Mouse (Mus musculus) testis, adult 2 months (tissue): ENCODE data around the gene Ppara. TPM values are rescaled to one million over a fixed set of nuclear protein-coding genes. Genes with fewer than 3 reads are reported as not detected.
A peak's percentile ranks its signal among the peaks of the same experiment; 100 is the strongest.

Experiments
- H3K27ac ChIP-seq: fragments of 200-500 bp; 2 replicates; pipeline ENCODE4 v1.5.1; 2012; ENCODE audit warnings: low read depth, low read length; ENCODE audit not compliant: control insufficient read depth, insufficient read depth
- H3K27me3 ChIP-seq: fragments of 200-500 bp; 2 replicates; pipeline ENCODE4 v1.6.1; 2012; ENCODE audit warnings: mild to moderate bottlenecking, low read length, moderate library complexity; ENCODE audit not compliant: control insufficient read depth, insufficient read depth
- H3K36me3 ChIP-seq: fragments of 200-500 bp; 2 replicates; pipeline ENCODE4 v1.6.1; 2012; ENCODE audit warnings: mild to moderate bottlenecking, low read length; ENCODE audit not compliant: control insufficient read depth, insufficient read depth
- H3K4me1 ChIP-seq: fragments of 200-500 bp; 2 replicates; pipeline ENCODE4 v1.6.1; 2012; ENCODE audit warnings: low read length; ENCODE audit not compliant: control insufficient read depth, insufficient read depth
- H3K4me3 ChIP-seq: fragments of 200-500 bp; 2 replicates; pipeline ENCODE4 v1.5.1; 2012; ENCODE audit warnings: low read depth, mild to moderate bottlenecking, low read length, moderate library complexity, mixed read lengths; ENCODE audit not compliant: control insufficient read depth
- CTCF ChIP-seq: fragments of 200-500 bp; IDR thresholded peaks from 2 replicates; pipeline ENCODE4 v1.5.1; 2012; ENCODE audit warnings: low read depth, mild to moderate bottlenecking, inconsistent platforms, low read length, moderate library complexity; ENCODE audit not compliant: control insufficient read depth, insufficient read depth, insufficient replicate concordance
- POLR2A ChIP-seq: fragments of 200-500 bp; IDR thresholded peaks from 2 replicates; pipeline ENCODE4 v1.6.1; 2012; ENCODE audit warnings: low read depth, mild to moderate bottlenecking, inconsistent platforms, low read length, moderate library complexity; ENCODE audit not compliant: control insufficient read depth
- polyA plus RNA-seq: library from polyadenylated mRNA; depleted of rRNA; stranded (reverse); fragments of >200 nt; gene quantifications from 2 replicates; pipeline ENCODE4 v1.2.3, GENCODE M21; 2012

Gene Ppara
- polyA plus RNA-seq, 1 experiment: 0.63 TPM

GRCm38 (mm10) chr15:85749141-85749540, 14.4 kb downstream of the Ppara start:
- TF ChIP-seq CTCF (no peak), POLR2A (no peak)
- no peaks in the 10 kb centered on the region for H3K27me3 ChIP-seq
- H3K36me3 ChIP-seq: no peaks in the 10 kb centered on the region
- H3K4me1 ChIP-seq: no peaks in the 10 kb centered on the region
- no peak overlapping the region for H3K27ac ChIP-seq
- H3K4me3 ChIP-seq: no peak overlapping the region

GRCm38 (mm10) chr15:85750115-85750514, 15.3 kb downstream of the Ppara start:
- TF ChIP-seq CTCF (no peak), POLR2A (no peak)
- no peaks in the 10 kb centered on the region for H3K4me1 ChIP-seq
- H3K27me3 ChIP-seq: no peaks in the 10 kb centered on the region
- no peak overlapping the region for H3K4me3 ChIP-seq
- no peak overlapping the region for H3K27ac ChIP-seq
- no peaks in the 10 kb centered on the region for H3K36me3 ChIP-seq

GRCm38 (mm10) chr15:85752655-85753054, 17.9 kb downstream of the Ppara start:
- no peak for TF ChIP-seq POLR2A
- TF ChIP-seq CTCF: no peak
- Histone ChIP-seq H3K27me3 (no peaks in the 10 kb centered on the region), H3K36me3 (no peaks in the 10 kb centered on the region), H3K4me3 (no peak overlapping the region), H3K27ac (no peak overlapping the region), H3K4me1 (no peaks in the 10 kb centered on the region)

GRCm38 (mm10) chr15:85754033-85754650, 19.4 kb downstream of the Ppara start:
- H3K27ac ChIP-seq: no peak overlapping the region
- no peaks in the 10 kb centered on the region for H3K36me3 ChIP-seq
- no peaks in the 10 kb centered on the region for H3K27me3 ChIP-seq
- H3K4me3 ChIP-seq: no peak overlapping the region
- H3K4me1 ChIP-seq: no peaks in the 10 kb centered on the region
- no peak for TF ChIP-seq POLR2A
- TF ChIP-seq CTCF: no peak

- Histone ChIP-seq H3K4me1 (no peaks in the 10 kb centered on the region), H3K27ac (no peak overlapping the region), H3K36me3 (no peaks in the 10 kb centered on the region), H3K4me3 (no peak overlapping the region), H3K27me3 (no peaks in the 10 kb centered on the region)
- no peak for TF ChIP-seq CTCF
- TF ChIP-seq POLR2A: no peak
These were observed 20.4 kb downstream of the Ppara start for GRCm38 (mm10) chr15:85755214-85755613.

GRCm38 (mm10) chr15:85756611-85757010, 21.8 kb downstream of the Ppara start:
- no peak for TF ChIP-seq CTCF
- Histone ChIP-seq H3K4me1 (no peaks in the 10 kb centered on the region), H3K27me3 (no peaks in the 10 kb centered on the region), H3K27ac (no peak overlapping the region), H3K36me3 (no peaks in the 10 kb centered on the region), H3K4me3 (no peak overlapping the region)

GRCm38 (mm10) chr15:85757768-85758167, 23.0 kb downstream of the Ppara start:
- Histone ChIP-seq H3K4me1 (no peaks in the 10 kb centered on the region), H3K4me3 (no peak overlapping the region), H3K27ac (no peak overlapping the region), H3K27me3 (no peaks in the 10 kb centered on the region), H3K36me3 (no peaks in the 10 kb centered on the region)
- TF ChIP-seq CTCF (peak; percentile 26; the same call in 1 of the 2 replicates), POLR2A (no peak)

- Histone ChIP-seq H3K27me3 (no peaks in the 10 kb centered on the region), H3K27ac (no peak overlapping the region), H3K36me3 (no peaks in the 10 kb centered on the region), H3K4me1 (no peaks in the 10 kb centered on the region), H3K4me3 (no peak overlapping the region)
- no peak for TF ChIP-seq POLR2A
- TF ChIP-seq CTCF: no peak
These were observed 28.0 kb downstream of the Ppara start for GRCm38 (mm10) chr15:85762761-85763160.
